Mouse (Mus musculus): ENCODE results near the gene Mapk10. TPM values are rescaled to one million over a fixed set of nuclear protein-coding genes. Genes with fewer than 3 reads are reported as not detected.

Gene Mapk10
- polyA plus RNA-seq (2012; rRNA removed), result 36.1 and 37.0 TPM in 2 replicates

GRCm38 (mm10) chr5:103211101-103211848, at the start of gene Mapk10:
TSS of gene Mapk10 (minus strand) at chr5:103211334.
- H3K27ac ChIP-seq (ENCODE audit: control insufficient read depth, insufficient read depth, low read depth, low read length), result no peak within 1 kb of the TSS
- H3K36me3 ChIP-seq (ENCODE audit: control insufficient read depth, insufficient read depth, low read length), result no peaks in the 10 kb centered on the region
- H3K4me3 ChIP-seq (ENCODE audit: control insufficient read depth, low read depth, low read length), result peak within 1 kb of the TSS; percentile 76
- no peaks in the 10 kb centered on the region for H3K27me3 ChIP-seq (ENCODE audit: control insufficient read depth, insufficient read depth, low read length)
- peaks cover 5% of the 10 kb centered on the region; the same call in 1 of the 2 replicates for H3K4me1 ChIP-seq (ENCODE audit: control insufficient read depth, insufficient read depth, low read length)
- TF ChIP-seq CTCF (IDR thresholded peaks at IDR 0.05; ENCODE audit: control insufficient read depth, insufficient read depth, insufficient replicate concordance, low read depth, low read length), result no peak
- no peak; the same call in 1 of the 2 replicates for TF ChIP-seq POLR2A (IDR thresholded peaks at IDR 0.05; ENCODE audit: control insufficient read depth, low read depth, low read length)

- Histone ChIP-seq H3K4me1 (ENCODE audit: control insufficient read depth, insufficient read depth, low read length) (no peaks in the 10 kb centered on the region), H3K27me3 (ENCODE audit: control insufficient read depth, insufficient read depth, low read length) (no peaks in the 10 kb centered on the region), H3K36me3 (ENCODE audit: control insufficient read depth, insufficient read depth, low read length) (no peaks in the 10 kb centered on the region), H3K4me3 (ENCODE audit: control insufficient read depth, low read depth, low read length) (no peak overlapping the region), H3K27ac (ENCODE audit: control insufficient read depth, insufficient read depth, low read depth, low read length) (no peak overlapping the region)
- TF ChIP-seq POLR2A (IDR thresholded peaks at IDR 0.05; ENCODE audit: control insufficient read depth, low read depth, low read length) (no peak), CTCF (IDR thresholded peaks at IDR 0.05; ENCODE audit: control insufficient read depth, insufficient read depth, insufficient replicate concordance, low read depth, low read length) (no peak)
Measured at GRCm38 (mm10) chr5:103256144-103256543, 45.0 kb upstream of the Mapk10 start.

- Histone ChIP-seq H3K27me3 (ENCODE audit: control insufficient read depth, insufficient read depth, low read length) (no peaks in the 10 kb centered on the region), H3K27ac (ENCODE audit: control insufficient read depth, insufficient read depth, low read depth, low read length) (no peak overlapping the region), H3K4me1 (ENCODE audit: control insufficient read depth, insufficient read depth, low read length) (no peaks in the 10 kb centered on the region), H3K4me3 (ENCODE audit: control insufficient read depth, low read depth, low read length) (no peak overlapping the region), H3K36me3 (ENCODE audit: control insufficient read depth, insufficient read depth, low read length) (no peaks in the 10 kb centered on the region)
- TF ChIP-seq POLR2A (IDR thresholded peaks at IDR 0.05; ENCODE audit: control insufficient read depth, low read depth, low read length) (no peak), CTCF (IDR thresholded peaks at IDR 0.05; ENCODE audit: control insufficient read depth, insufficient read depth, insufficient replicate concordance, low read depth, low read length) (no peak)
Measured at GRCm38 (mm10) chr5:103242430-103242829, 31.3 kb upstream of the Mapk10 start.

- H3K4me3 ChIP-seq (ENCODE audit: control insufficient read depth, low read depth, low read length), result no peak overlapping the region
- no peak overlapping the region for H3K27ac ChIP-seq (ENCODE audit: control insufficient read depth, insufficient read depth, low read depth, low read length)
- no peak for TF ChIP-seq POLR2A (IDR thresholded peaks at IDR 0.05; ENCODE audit: control insufficient read depth, low read depth, low read length)
- no peaks in the 10 kb centered on the region for H3K4me1 ChIP-seq (ENCODE audit: control insufficient read depth, insufficient read depth, low read length)
- no peaks in the 10 kb centered on the region for H3K27me3 ChIP-seq (ENCODE audit: control insufficient read depth, insufficient read depth, low read length)
- no peaks in the 10 kb centered on the region for H3K36me3 ChIP-seq (ENCODE audit: control insufficient read depth, insufficient read depth, low read length)
Measured at GRCm38 (mm10) chr5:103231822-103232221, 20.7 kb upstream of the Mapk10 start.

GRCm38 (mm10) chr5:103230334-103230733, 19.2 kb upstream of the Mapk10 start:
- H3K36me3 ChIP-seq (ENCODE audit: control insufficient read depth, insufficient read depth, low read length), result no peaks in the 10 kb centered on the region
- H3K4me3 ChIP-seq (ENCODE audit: control insufficient read depth, low read depth, low read length), result no peak overlapping the region
- no peak for TF ChIP-seq CTCF (IDR thresholded peaks at IDR 0.05; ENCODE audit: control insufficient read depth, insufficient read depth, insufficient replicate concordance, low read depth, low read length)
- no peak for TF ChIP-seq POLR2A (IDR thresholded peaks at IDR 0.05; ENCODE audit: control insufficient read depth, low read depth, low read length)
- no peaks in the 10 kb centered on the region for H3K27me3 ChIP-seq (ENCODE audit: control insufficient read depth, insufficient read depth, low read length)
- no peak overlapping the region for H3K27ac ChIP-seq (ENCODE audit: control insufficient read depth, insufficient read depth, low read depth, low read length)
- no peaks in the 10 kb centered on the region for H3K4me1 ChIP-seq (ENCODE audit: control insufficient read depth, insufficient read depth, low read length)

- H3K27ac ChIP-seq (ENCODE audit: control insufficient read depth, insufficient read depth, low read depth, low read length), result no peak overlapping the region
- no peaks in the 10 kb centered on the region for H3K4me1 ChIP-seq (ENCODE audit: control insufficient read depth, insufficient read depth, low read length)
- H3K27me3 ChIP-seq (ENCODE audit: control insufficient read depth, insufficient read depth, low read length), result no peaks in the 10 kb centered on the region
- H3K36me3 ChIP-seq (ENCODE audit: control insufficient read depth, insufficient read depth, low read length), result no peaks in the 10 kb centered on the region
- H3K4me3 ChIP-seq (ENCODE audit: control insufficient read depth, low read depth, low read length), result no peak overlapping the region
- no peak for TF ChIP-seq POLR2A (IDR thresholded peaks at IDR 0.05; ENCODE audit: control insufficient read depth, low read depth, low read length)
- no peak for TF ChIP-seq CTCF (IDR thresholded peaks at IDR 0.05; ENCODE audit: control insufficient read depth, insufficient read depth, insufficient replicate concordance, low read depth, low read length)
Measured at GRCm38 (mm10) chr5:103229321-103229720, 18.2 kb upstream of the Mapk10 start.

GRCm38 (mm10) chr5:103221997-103222396, 10.9 kb upstream of the Mapk10 start:
- Histone ChIP-seq H3K27ac (ENCODE audit: control insufficient read depth, insufficient read depth, low read depth, low read length) (no peak overlapping the region), H3K27me3 (ENCODE audit: control insufficient read depth, insufficient read depth, low read length) (no peaks in the 10 kb centered on the region), H3K4me3 (ENCODE audit: control insufficient read depth, low read depth, low read length) (no peak overlapping the region), H3K36me3 (ENCODE audit: control insufficient read depth, insufficient read depth, low read length) (no peaks in the 10 kb centered on the region), H3K4me1 (ENCODE audit: control insufficient read depth, insufficient read depth, low read length) (no peaks in the 10 kb centered on the region)
- TF ChIP-seq CTCF (IDR thresholded peaks at IDR 0.05; ENCODE audit: control insufficient read depth, insufficient read depth, insufficient replicate concordance, low read depth, low read length) (no peak), POLR2A (IDR thresholded peaks at IDR 0.05; ENCODE audit: control insufficient read depth, low read depth, low read length) (no peak)
